Mouse (Mus musculus): ENCODE measurements around the gene Dnaaf5.

Dnaaf5 gene

GRCm38 (mm10) chr5:139229716-139230115 is 79.7 kb downstream of the Dnaaf5 start:
- DNase-seq (ENCODE audit: low spot score), result no peak

DNA sequence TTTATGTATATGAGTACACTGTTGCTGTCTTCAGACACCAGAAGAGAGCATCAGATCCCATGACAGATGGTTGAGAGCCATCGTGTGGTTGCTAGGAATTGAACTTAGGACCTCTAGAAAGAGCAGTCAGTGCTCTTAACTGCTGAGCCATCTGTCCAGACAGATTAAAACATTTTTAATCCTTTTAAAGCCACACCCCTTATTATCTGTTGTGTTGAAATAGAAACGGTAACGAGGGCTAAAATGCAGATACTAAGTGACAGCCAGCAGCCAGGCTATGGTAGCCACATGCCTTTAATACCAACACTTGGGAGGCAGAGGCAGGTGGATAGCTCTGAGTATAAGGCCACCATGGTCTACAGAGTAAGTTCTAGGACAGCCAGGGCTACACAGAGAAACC is 82.1 kb downstream of the Dnaaf5 start:
- no peak for DNase-seq (ENCODE audit: low spot score)

GRCm38 (mm10) chr5:139234423-139234822 is 84.4 kb downstream of the Dnaaf5 start:
- no peak for DNase-seq (ENCODE audit: low spot score)

All from yolk sac, embryonic 10.5 days (tissue).